Mouse (Mus musculus): ENCODE data around the gene Irak1bp1. TPM values are rescaled to one million over a fixed set of nuclear protein-coding genes. Genes with fewer than 3 reads are reported as not detected.

The Irak1bp1 gene
- polyA plus RNA-seq, 1 experiment from 2014 or later, result 9.2 TPM

DNA sequence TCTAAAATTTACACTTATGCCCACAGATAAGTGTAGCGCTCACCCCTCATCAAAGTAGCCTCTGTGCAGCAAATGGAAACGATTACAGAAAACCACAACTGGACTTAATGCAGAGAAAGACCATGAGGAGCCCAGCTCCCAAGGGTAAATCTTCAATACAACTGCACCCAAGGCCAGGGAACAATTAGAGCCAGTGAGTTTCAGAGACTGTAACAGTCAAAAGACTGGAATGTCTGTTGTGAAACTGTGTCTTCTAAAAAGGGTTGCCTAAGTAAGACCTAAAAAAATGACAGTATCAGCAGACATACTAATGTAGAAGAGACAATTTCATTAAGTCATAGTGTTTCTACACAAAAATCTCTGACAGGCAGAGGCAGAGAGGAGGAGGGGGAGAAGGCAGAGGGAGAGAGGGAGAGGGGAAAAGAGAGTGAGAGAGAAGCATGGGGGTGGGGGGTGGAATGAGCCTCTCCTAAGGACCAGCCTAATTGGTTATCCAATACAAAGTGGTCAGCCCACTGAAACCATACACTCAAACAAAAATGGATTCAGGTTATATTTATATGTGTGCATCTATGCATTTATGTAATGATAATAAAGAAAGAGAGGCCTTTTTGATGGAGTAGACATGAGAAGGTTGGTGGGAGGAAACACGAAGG, 32.6 kb downstream of the Irak1bp1 start:
- Histone ChIP-seq H3K9me3 (ENCODE audit: control insufficient read depth, low read length) (no peaks in the 10 kb centered on the region), H3K36me3 (ENCODE audit: control insufficient read depth, insufficient read depth, low read length) (no peaks in the 10 kb centered on the region), H3K4me1 (ENCODE audit: control insufficient read depth, insufficient read depth, low read length) (no peaks in the 10 kb centered on the region), H3K27me3 (replicated peaks; ENCODE audit: control insufficient read depth, insufficient read depth, low read length) (no peaks in the 10 kb centered on the region), H3K4me2 (ENCODE audit: low read depth, low read length) (no peak overlapping the region), H3K4me3 (ENCODE audit: low read length) (no peak overlapping the region), H3K9ac (ENCODE audit: low read depth, low read length) (no peak overlapping the region), H3K27ac (ENCODE audit: low read length) (no peak overlapping the region)
- no peak for ATAC-seq
- 84% methylated on average over 3 of the region's 3 CpGs for WGBS

DNA sequence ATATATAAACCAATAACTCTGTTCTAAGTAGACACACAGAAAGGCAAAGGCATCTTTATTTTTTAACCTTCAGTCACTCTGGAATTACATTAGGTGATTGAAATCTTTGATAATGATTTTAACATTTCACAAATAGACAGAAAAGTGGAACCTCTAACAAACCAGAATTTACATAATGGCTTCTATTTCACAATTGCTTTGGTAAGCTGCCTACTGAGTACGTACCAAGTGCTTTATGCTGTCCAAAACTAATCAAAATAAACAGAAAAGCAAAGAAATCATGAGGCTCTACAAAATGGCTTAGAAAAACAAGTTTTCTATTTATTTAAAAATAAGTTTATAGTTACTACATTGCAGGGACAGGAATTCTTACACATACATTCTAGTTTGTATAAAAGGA, 36.8 kb downstream of the Irak1bp1 start:
- 86% methylated on average over 1 of the region's 1 CpGs for WGBS
- ATAC-seq, result no peak
- Histone ChIP-seq H3K27me3 (replicated peaks; ENCODE audit: control insufficient read depth, insufficient read depth, low read length) (no peaks in the 10 kb centered on the region), H3K4me2 (ENCODE audit: low read depth, low read length) (no peak overlapping the region), H3K9ac (ENCODE audit: low read depth, low read length) (no peak overlapping the region), H3K4me3 (ENCODE audit: low read length) (no peak overlapping the region), H3K9me3 (ENCODE audit: control insufficient read depth, low read length) (no peaks in the 10 kb centered on the region), H3K36me3 (ENCODE audit: control insufficient read depth, insufficient read depth, low read length) (peaks cover 1% of the 10 kb centered on the region; the same call in 1 of the 2 replicates), H3K4me1 (ENCODE audit: control insufficient read depth, insufficient read depth, low read length) (no peaks in the 10 kb centered on the region), H3K27ac (ENCODE audit: low read length) (no peak overlapping the region)

DNA sequence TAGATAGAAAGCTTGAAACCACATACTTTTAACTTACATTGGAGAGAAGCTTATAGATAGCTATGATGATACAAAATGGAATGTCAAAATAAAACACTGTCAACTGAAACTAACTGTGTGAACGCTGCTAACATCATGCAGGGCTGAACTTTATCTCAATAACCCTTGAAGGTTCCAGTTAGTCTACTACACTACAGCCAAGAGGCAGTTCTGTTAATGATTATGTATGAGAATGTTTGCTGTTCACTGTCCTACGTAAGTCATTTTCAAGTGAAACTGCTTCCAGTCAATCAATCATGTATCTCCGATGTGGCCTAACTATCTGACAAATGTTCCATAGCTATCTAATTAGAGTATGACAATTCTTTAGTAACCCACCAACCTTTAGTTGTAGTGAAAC, 38.4 kb downstream of the Irak1bp1 start:
- no peak overlapping the region for H3K27ac ChIP-seq (ENCODE audit: low read length)
- peak; percentile 91 for ATAC-seq
- no peaks in the 10 kb centered on the region for H3K9me3 ChIP-seq (ENCODE audit: control insufficient read depth, low read length)
- H3K4me1 ChIP-seq (ENCODE audit: control insufficient read depth, insufficient read depth, low read length), result no peaks in the 10 kb centered on the region
- H3K27me3 ChIP-seq (replicated peaks; ENCODE audit: control insufficient read depth, insufficient read depth, low read length), result no peaks in the 10 kb centered on the region
- 64% methylated on average over 3 of the region's 3 CpGs for WGBS
- H3K9ac ChIP-seq (ENCODE audit: low read depth, low read length), result no peak overlapping the region
- H3K4me2 ChIP-seq (ENCODE audit: low read depth, low read length), result no peak overlapping the region
- no peak overlapping the region for H3K4me3 ChIP-seq (ENCODE audit: low read length)
- peaks cover 7% of the 10 kb centered on the region; the same call in 1 of the 2 replicates for H3K36me3 ChIP-seq (ENCODE audit: control insufficient read depth, insufficient read depth, low read length)

DNA sequence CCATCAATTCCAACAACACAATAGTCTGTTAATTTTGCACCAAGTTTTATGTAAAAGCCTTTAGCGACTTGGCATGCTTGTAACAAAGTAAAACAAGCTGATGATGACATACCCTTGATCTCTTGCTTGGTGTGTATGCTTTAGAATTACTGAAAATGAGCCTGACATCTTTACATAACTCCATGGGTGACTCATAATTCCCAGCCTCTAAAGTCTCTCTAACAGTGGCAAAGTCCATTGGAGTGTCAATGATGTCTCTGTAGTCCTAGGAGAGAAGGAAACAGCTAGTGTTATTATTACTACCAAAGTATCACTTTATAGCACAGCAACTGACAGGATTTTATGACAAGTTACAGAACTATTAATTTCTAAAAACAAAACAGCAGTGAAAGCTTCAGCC, 47.7 kb downstream of the Irak1bp1 start:
- WGBS, result 80% methylated on average over 1 of the region's 1 CpGs
- H3K4me3 ChIP-seq (ENCODE audit: low read length), result no peak overlapping the region
- no peak overlapping the region for H3K27ac ChIP-seq (ENCODE audit: low read length)
- H3K4me2 ChIP-seq (ENCODE audit: low read depth, low read length), result no peak overlapping the region
- H3K9me3 ChIP-seq (ENCODE audit: control insufficient read depth, low read length), result no peaks in the 10 kb centered on the region
- H3K27me3 ChIP-seq (replicated peaks; ENCODE audit: control insufficient read depth, insufficient read depth, low read length), result no peaks in the 10 kb centered on the region
- ATAC-seq, result peak; percentile 87
- peaks cover 17% of the 10 kb centered on the region for H3K36me3 ChIP-seq (ENCODE audit: control insufficient read depth, insufficient read depth, low read length)
- H3K9ac ChIP-seq (ENCODE audit: low read depth, low read length), result no peak overlapping the region
- H3K4me1 ChIP-seq (ENCODE audit: control insufficient read depth, insufficient read depth, low read length), result no peaks in the 10 kb centered on the region

GRCm38 (mm10) chr9:82884177-82884576, 54.8 kb downstream of the Irak1bp1 start:
- H3K27ac ChIP-seq (ENCODE audit: low read length), result no peak overlapping the region
- no peaks in the 10 kb centered on the region for H3K4me1 ChIP-seq (ENCODE audit: control insufficient read depth, insufficient read depth, low read length)
- H3K27me3 ChIP-seq (replicated peaks; ENCODE audit: control insufficient read depth, insufficient read depth, low read length), result no peaks in the 10 kb centered on the region
- no peaks in the 10 kb centered on the region for H3K9me3 ChIP-seq (ENCODE audit: control insufficient read depth, low read length)
- no peak overlapping the region for H3K9ac ChIP-seq (ENCODE audit: low read depth, low read length)
- no peak for ATAC-seq
- H3K4me3 ChIP-seq (ENCODE audit: low read length), result no peak overlapping the region
- peaks cover 13% of the 10 kb centered on the region; the same call in 1 of the 2 replicates for H3K36me3 ChIP-seq (ENCODE audit: control insufficient read depth, insufficient read depth, low read length)
- no peak overlapping the region for H3K4me2 ChIP-seq (ENCODE audit: low read depth, low read length)

GRCm38 (mm10) chr9:82888645-82889044, 59.3 kb downstream of the Irak1bp1 start:
- Histone ChIP-seq H3K9ac (ENCODE audit: low read depth, low read length) (no peak overlapping the region), H3K9me3 (ENCODE audit: control insufficient read depth, low read length) (no peaks in the 10 kb centered on the region), H3K4me1 (ENCODE audit: control insufficient read depth, insufficient read depth, low read length) (no peaks in the 10 kb centered on the region), H3K4me3 (ENCODE audit: low read length) (no peak overlapping the region), H3K27me3 (replicated peaks; ENCODE audit: control insufficient read depth, insufficient read depth, low read length) (no peaks in the 10 kb centered on the region), H3K36me3 (ENCODE audit: control insufficient read depth, insufficient read depth, low read length) (peaks cover 7% of the 10 kb centered on the region; the same call in 1 of the 2 replicates), H3K4me2 (ENCODE audit: low read depth, low read length) (no peak overlapping the region), H3K27ac (ENCODE audit: low read length) (no peak overlapping the region)
- no peak for ATAC-seq

Other genes with a start within 250 kb of the Irak1bp1 start
- gene Phip, start 146.0 kb downstream of the Irak1bp1 start, polyA plus RNA-seq (2015; fragmentation: Nextera tagmentation; extraction: Ambion mirVana), result 43.4 and 46.5 TPM in 2 replicates